ENCODE assay signal across 23 mouse cellular contexts in the genomic region with DNA sequence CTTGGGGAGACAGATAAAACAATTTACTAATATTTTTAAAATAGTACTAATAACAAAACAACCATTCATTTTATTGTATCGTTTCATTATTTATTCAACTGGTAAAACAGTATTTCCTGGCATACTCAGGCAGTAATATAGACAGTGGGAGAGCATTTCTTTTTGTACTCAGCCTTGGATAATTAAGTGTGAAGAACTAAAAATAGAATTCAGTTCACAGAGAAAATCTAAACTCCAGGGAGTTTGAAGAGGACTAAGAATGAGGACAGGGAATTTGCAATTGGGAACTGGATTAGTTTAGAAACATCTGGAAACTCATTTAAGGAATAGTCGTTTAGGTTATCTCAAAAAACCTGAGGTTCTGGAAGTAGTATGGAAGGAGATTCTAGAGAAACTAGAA.
"Had no signal": no experiment of that assay in that cellular context is flagged by ENCODE, and none has a peak within 500 bp of the region (broad histone marks: within the 10 kb centered on the region; RNA-seq: fewer than 3 reads in every experiment).

No protein-coding gene starts in this region.

- ATAC-seq: hindbrain, postnatal 0 days; intestine, embryonic 16.5 days had no signal

- H3K4me1 ChIP-seq: heart, embryonic 10.5 days; heart, embryonic 13.5 days; heart, embryonic 15.5 days; hindbrain, embryonic 13.5 days; hindbrain, embryonic 15.5 days; limb, embryonic 13.5 days; limb, embryonic 15.5 days had no signal

- H3K4me3 ChIP-seq: heart, adult 2 months; heart, embryonic 10.5 days; heart, embryonic 13.5 days; heart, embryonic 15.5 days; hindbrain, embryonic 13.5 days; hindbrain, embryonic 15.5 days; limb, embryonic 13.5 days; limb, embryonic 15.5 days had no signal

- H3K27me3 ChIP-seq: heart, embryonic 13.5 days; heart, embryonic 15.5 days; hindbrain, embryonic 13.5 days; hindbrain, embryonic 15.5 days; limb, embryonic 13.5 days; limb, embryonic 15.5 days had no signal

- H3K27ac ChIP-seq: heart, adult 2 months; heart, embryonic 10.5 days; heart, embryonic 13.5 days; heart, embryonic 15.5 days; hindbrain, embryonic 13.5 days; hindbrain, embryonic 15.5 days; hindbrain, postnatal 0 days; kidney, postnatal 0 days; limb, embryonic 13.5 days; limb, embryonic 15.5 days had no signal

- DNase-seq: gastrocnemius, postnatal 14 days; gastrocnemius, postnatal 36 days; heart, adult 11 months; heart, adult 2 months; heart, postnatal 14 days; heart, postnatal 36 days; kidney, adult 11 months; kidney, adult 2 months; kidney, postnatal 14 days; kidney, postnatal 36 days; layer of hippocampus, adult 9-11 months; layer of hippocampus, postnatal 36 days; left cerebral cortex, postnatal 4 days had no signal

- H3K9ac ChIP-seq: heart, embryonic 13.5 days; heart, embryonic 15.5 days; hindbrain, embryonic 13.5 days; hindbrain, embryonic 15.5 days; limb, embryonic 13.5 days; limb, embryonic 15.5 days had no signal

- H3K36me3 ChIP-seq: heart, embryonic 10.5 days; heart, embryonic 13.5 days; heart, embryonic 15.5 days; hindbrain, embryonic 13.5 days; hindbrain, embryonic 15.5 days; limb, embryonic 13.5 days; limb, embryonic 15.5 days had no signal

- H3K4me2 ChIP-seq: heart, embryonic 13.5 days; heart, embryonic 15.5 days; hindbrain, embryonic 13.5 days; hindbrain, embryonic 15.5 days; limb, embryonic 13.5 days; limb, embryonic 15.5 days had no signal

- H3K9me3 ChIP-seq: heart, embryonic 10.5 days; heart, embryonic 13.5 days; heart, embryonic 15.5 days; hindbrain, embryonic 13.5 days; hindbrain, embryonic 15.5 days; limb, embryonic 13.5 days; limb, embryonic 15.5 days had no signal
